Mouse (Mus musculus): ENCODE data around the gene Glyctk. TPM values are rescaled to one million over a fixed set of nuclear protein-coding genes. Genes with fewer than 3 reads are reported as not detected.

Gene Glyctk
- total RNA-seq (2021): 1 to 10 TPM; 2.3 to 2.4 TPM
- long read RNA-seq, experiment 1, full-length matches to known transcripts: 1 of 3 reads
- long read RNA-seq, experiment 1, partial matches to known transcripts: 0 of 3 reads
- long read RNA-seq, experiment 1, other reads (novel, unspliced or antisense): 2 of 3 reads
- long read RNA-seq, experiment 2, full-length matches to known transcripts: 1 of 1 reads
- long read RNA-seq, experiment 2, partial matches to known transcripts: 0 of 1 reads
- long read RNA-seq, experiment 2, other reads (novel, unspliced or antisense): 0 of 1 reads

DNA sequence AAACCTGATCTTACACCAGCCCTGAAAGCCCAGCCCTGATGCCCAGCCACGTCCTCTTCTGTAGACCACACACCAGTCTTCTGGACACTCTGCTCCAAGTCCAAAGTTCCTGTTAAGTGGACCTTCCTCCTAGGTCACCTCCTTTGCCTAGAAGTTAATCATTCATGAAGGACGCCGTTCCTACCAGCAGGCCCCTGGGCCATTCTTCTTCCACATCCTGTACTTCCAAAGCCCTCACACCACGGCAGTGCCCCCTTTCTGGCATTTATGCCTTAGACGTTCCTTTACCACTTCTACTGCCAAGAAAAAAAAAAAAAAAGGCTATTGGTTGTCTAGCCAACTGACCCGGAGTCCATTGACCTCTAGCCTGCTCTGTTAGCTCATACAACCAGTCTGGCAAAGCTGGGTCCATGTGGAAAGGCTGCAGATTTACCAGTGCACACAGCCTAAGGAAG lies at the start of gene Glyctk:
TSS of gene Glyctk (minus strand) at position 102 of the 455 bp plus-strand sequence.
- DNase-seq: no peak

DNA sequence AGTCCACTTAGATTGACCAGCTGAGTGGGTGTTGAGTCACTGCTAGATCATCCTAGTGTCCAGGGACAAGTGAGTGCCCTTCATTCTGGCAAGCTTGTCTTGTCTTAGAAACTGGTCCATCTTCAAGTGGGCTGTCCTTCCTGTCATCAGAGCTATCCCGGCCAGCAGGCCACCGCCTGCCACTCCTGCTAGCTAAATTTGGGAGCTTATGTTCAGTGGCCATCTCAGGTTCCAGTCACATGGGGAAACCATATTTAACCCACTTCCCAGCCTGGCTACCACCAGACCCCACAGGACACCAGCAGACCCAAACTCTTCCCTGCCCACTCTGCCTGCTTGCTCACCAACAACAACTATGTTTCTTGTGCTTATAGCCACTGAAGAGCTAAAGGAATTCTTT lies 48.6 kb upstream of the Glyctk start:
- peak; percentile 49 to 55 for DNase-seq

GRCm38 (mm10) chr9:106205713-106206290 lies 47.9 kb upstream of the Glyctk start:
- DNase-seq: peak; percentile 70 to 76

- DNase-seq: peak; percentile 44 to 54
These were observed 46.3 kb upstream of the Glyctk start for GRCm38 (mm10) chr9:106203990-106204851.

DNA sequence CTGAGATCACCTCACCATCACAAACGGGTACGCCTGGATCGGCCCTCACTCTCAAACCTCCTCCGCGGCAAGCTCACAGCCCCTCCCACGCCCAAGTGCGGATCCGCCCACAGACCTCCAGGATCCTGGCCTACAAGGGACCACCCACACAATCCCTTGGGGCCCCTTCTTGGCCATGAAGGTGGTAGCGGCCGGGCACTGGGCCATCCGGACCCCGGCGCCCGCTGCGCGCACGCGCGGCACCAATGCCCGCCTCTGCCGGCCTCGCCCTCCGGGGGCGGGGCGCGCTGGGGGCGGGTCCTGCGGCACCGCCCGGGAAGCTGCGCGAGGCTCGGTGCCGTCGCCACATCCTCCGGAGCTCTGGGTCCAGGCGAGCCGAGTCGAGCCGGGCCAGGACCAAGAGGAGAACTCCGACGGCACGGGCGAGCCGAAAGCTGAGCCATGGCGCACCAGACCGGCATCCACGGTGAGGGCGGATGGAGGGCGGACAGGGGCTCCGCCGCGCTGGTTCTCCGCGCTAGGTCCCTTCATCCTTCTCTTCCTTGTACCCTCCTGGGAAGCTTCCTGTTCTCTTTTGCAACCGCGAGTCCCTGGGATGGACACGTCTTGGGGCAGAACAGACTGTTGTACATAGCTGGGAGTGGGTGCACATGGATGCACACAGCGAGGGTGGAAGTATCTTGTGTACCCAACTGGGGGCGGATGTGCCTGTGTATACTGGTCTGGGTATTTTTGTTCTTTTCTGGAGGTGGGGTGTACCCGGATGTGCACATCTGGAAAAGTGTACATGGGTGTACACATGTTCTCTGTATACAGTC lies 45.1 kb upstream of the Glyctk start, which contains the start of gene Twf2:
TSS of gene Twf2 (plus strand) at position 290 of the 818 bp plus-strand sequence.
- peak; percentile 94 to 97 for DNase-seq

DNA sequence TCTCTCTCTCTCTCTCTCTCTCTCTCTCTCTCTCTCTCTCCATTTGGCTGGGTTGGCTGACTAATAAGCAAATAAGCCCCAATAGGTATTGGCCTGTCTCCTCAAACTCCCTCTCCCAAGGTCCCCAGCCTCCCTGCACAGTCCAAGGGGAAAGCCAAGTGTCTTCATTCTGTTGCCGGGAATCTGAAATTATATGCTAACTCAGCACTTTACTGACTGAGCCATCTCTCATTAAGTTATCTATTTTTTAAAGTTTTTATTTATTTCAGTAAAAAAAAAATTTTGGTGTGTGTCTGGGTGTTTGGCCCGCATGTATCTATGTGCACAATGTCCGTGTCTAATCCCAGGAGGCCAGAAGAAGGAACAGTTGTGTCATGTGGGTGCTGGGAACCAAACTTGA lies 44.0 kb upstream of the Glyctk start:
- DNase-seq: no peak

GRCm38 (mm10) chr9:106199535-106200272 lies 41.8 kb upstream of the Glyctk start, which contains the start of gene Ppm1m:
Ppm1m (minus strand) TSS chr9:106199746.
- no peak for DNase-seq

DNA sequence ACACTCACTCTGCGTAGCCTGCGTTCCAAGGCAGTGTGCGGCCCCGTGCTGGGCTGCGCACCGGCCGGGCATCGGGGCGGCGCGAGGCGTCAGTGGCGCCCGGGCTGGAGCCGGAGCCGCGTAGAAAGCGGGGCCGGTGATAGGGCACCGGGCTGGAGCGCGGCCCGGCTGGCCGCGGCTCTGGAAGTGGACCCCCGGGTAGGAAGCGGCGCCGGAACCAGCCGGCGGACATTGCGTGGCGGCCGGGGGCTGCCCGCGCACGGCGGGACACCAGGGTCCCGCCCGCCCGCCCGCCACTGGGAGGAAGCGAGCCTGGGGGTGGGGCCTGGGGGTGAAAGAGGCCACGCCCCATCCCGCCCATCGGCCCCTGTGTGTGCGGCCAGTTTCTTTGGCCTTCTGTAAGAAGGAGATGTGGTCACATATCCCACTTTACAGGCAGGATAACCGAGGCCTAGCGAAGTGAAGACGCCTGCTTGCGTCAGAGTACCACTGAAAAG lies 41.1 kb upstream of the Glyctk start:
- DNase-seq: peak; percentile 88 to 94

DNA sequence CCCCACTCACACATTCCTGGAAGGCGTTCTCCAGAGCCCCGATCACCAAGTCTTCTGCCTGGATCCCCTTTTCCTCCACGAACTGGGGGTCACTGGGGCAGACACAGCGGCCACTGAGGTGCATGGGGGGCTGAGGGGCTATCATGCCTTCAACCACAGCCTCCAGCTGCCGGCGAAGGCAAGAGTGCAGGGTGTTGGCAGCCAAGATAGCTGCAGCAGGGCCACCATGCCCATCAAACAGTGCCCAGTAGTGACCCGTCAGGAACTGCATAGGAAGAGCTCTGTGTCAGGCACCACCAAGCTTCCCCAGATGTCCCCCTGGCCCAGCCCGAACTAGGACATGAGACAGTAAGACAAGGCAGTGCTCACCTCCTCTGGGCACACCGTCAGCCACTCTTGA lies 39.8 kb upstream of the Glyctk start:
- no peak for DNase-seq

DNA sequence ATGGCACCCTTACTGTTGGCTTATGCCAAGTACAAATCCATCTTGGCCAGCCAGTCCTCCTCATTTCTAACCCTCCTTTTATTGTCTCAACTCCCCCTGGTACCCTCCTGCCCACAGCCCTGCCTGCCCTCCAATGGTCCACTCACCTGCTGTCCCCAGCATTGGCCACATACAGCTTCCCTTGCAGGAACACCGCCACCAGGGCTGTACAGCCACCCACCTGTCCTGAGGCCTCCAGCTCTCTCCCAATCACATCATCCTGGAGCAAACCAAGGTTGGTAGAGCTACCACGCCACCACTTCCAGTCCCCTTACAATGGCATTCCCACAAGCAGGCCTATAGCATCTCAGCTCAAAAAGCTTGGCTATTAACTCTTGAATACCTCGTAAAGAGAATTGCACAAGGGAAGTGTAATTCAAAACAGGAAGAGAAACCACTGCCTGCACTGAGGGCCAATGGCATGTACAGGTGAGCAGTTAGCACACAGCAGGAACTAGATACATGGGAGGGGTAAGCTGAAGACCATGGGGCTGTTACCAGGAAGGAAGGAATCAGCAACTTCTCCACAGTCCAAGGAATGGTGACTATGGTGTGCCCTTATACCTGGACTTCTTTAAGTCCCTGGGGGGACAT lies 39.3 kb upstream of the Glyctk start:
- DNase-seq: no peak

- DNase-seq: no peak
These were observed 37.8 kb upstream of the Glyctk start for GRCm38 (mm10) chr9:106195693-106196092.

DNA sequence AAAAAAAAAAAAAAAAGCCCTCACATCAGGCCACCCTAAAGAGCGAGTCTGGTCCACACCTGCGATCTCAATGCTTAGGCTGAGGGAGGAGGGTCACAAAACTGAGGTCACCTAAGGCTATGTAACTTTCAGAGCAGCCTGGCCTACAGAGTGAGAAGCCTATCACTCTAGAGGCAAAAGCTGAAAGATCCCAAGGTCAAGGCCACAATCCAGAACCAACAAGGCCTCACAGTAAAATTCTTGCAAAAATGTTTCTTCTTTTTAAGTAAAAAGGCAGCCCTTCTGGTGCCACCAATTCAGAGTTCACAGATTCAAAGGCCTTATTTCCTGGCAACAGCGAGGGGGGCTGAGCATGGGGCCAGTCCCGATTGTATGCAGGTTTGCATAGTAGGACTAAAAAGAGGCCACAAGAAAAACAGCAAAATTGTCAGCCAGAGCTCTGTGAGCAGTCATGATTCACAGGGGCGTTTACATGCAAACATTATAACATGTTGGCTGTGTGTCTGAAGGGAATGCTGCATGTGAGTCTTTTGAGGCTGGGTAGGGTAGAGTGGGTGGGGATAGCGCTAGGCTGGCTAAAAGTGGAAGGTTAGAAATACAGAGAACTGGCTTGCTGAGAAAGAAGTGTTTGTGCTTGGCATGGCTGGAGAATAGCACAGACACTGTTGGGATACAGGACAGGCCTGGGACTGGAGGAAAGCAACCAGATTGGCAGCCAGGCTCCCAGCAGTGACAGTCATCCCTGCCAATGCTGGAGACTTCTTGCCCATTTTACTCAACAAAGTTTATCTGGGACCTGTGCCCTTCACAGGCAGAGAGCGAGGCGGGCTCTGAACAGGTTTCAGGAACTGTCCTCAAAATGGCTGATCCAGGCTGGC lies 36.2 kb upstream of the Glyctk start:
- DNase-seq: peak in 1 of 2 experiments; percentile 50

DNA sequence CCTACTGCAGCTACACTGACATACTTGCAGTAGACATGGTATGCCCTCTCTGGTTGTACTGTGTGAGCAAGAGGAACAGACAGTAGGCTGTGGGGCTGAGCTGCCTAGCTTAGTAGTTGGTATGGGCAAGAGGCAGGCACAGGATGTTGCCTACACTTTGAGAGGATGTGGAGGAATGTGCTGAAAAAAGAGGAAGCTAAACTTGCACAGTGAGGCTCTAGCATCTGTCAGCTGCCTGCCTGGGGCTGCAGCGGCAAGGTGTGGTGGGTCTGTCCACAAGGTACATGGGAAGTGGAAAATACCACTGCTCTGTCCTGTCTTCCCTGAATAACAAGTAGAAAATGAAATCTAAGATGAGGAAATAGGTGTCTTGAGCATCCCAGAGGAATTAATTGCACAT lies 35.1 kb upstream of the Glyctk start:
- no peak for DNase-seq

- DNase-seq: no peak
These were observed 34.1 kb upstream of the Glyctk start for GRCm38 (mm10) chr9:106192024-106192423.

DNA sequence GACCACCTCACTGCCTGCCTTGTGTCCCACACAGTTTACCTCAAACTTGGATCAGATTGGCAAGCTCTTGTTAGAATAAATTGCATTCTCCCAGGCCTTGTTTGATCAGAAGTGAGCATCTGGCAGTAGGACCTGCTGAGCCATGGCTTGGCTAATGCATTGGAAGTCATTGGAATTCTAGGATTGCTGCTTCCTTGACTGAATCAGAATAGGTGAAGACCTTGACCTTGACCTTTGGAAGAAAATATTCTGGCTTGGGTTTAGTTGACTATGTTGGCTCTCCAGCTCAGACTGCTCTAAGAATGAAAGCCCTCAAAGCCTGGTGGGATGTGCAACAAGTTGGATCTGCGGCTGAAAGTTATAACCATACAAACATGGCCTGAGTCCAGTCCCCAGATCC lies 33.4 kb upstream of the Glyctk start:
- DNase-seq: no peak

GRCm38 (mm10) chr9:106183996-106184395 lies 26.1 kb upstream of the Glyctk start:
- DNase-seq: no peak

GRCm38 (mm10) chr9:106182146-106182545 lies 24.2 kb upstream of the Glyctk start:
- DNase-seq: no peak

GRCm38 (mm10) chr9:106179964-106180363 lies 22.0 kb upstream of the Glyctk start:
- DNase-seq: no peak

GRCm38 (mm10) chr9:106179454-106179853 lies 21.5 kb upstream of the Glyctk start:
- DNase-seq: no peak

Data from adrenal gland, postnatal 36 days (tissue).